Mouse (Mus musculus) megakaryocyte, embryonic 14.5 days (primary cell): Measurements from ENCODE around the gene Olfr862. TPM values are rescaled to one million over a fixed set of nuclear protein-coding genes. Genes with fewer than 3 reads are reported as not detected.

Experiments used
- H3K27me3 ChIP-seq: replicated peaks from 2 replicates; pipeline ENCODE3; 2012; ENCODE audit warnings: inconsistent platforms
- H3K36me3 ChIP-seq: replicated peaks from 2 replicates; pipeline ENCODE3; 2012; ENCODE audit warnings: low read length, inconsistent platforms, mixed read lengths
- H3K4me1 ChIP-seq: 2 replicates; pipeline ENCODE4 v1.6.1; 2012; ENCODE audit warnings: inconsistent platforms
- H3K4me3 ChIP-seq: replicated peaks from 2 replicates; pipeline ENCODE3; 2012; ENCODE audit warnings: moderate library complexity, mild to moderate bottlenecking, inconsistent platforms
- H3K9me3 ChIP-seq: 2 replicates; pipeline ENCODE4 v1.6.1; 2012; ENCODE audit warnings: inconsistent platforms
- FLI1 ChIP-seq: IDR thresholded peaks from 2 replicates; pipeline ENCODE4 v1.6.1; 2012; ENCODE audit warnings: low read length, inconsistent platforms, mixed read lengths
- GATA1 ChIP-seq: IDR thresholded peaks from 3 replicates; pipeline ENCODE4 v1.6.1; 2012; ENCODE audit warnings: mixed read lengths, low read length, inconsistent platforms, borderline replicate concordance
- polyA plus RNA-seq: library from polyadenylated mRNA; stranded (reverse); fragments of >175 nt; gene quantifications from 2 replicates; pipeline ENCODE4 v1.2.3, GENCODE M21; 2012; ENCODE audit warnings: low replicate concordance; ENCODE audit not compliant: insufficient read depth

Gene Olfr862
- not detected in 2 replicates for polyA plus RNA-seq

DNA sequence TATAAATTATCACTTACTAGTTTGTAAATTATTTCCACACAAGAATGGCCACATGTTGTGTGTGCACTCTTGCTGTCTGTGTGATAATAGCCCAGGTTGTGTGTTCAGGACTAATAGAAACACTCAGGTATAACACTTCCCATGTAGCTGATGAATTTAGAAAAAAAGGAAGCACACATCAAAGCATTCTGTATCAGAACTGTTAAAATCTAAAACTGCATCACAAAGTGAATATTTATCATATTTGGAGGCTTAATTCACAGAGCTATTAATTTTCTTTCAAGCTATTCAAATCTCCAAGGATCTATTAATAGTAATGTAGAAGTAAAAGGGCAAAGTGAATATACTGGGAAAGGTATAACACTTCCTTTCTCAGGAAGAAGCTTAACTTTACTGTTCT is at the start of gene Olfr862:
Olfr862 (minus strand) TSS at position 101 of the 400 bp plus-strand sequence.
- Histone ChIP-seq H3K36me3 (no peaks in the 10 kb centered on the region), H3K27me3 (no peaks in the 10 kb centered on the region), H3K4me3 (no peak within 1 kb of the TSS), H3K9me3 (0 out of 2 replicates have a peak, but pooled peaks cover 4% of the 10 kb centered on the region), H3K4me1 (no peaks in the 10 kb centered on the region)
- TF ChIP-seq FLI1 (no peak), GATA1 (no peak)

DNA sequence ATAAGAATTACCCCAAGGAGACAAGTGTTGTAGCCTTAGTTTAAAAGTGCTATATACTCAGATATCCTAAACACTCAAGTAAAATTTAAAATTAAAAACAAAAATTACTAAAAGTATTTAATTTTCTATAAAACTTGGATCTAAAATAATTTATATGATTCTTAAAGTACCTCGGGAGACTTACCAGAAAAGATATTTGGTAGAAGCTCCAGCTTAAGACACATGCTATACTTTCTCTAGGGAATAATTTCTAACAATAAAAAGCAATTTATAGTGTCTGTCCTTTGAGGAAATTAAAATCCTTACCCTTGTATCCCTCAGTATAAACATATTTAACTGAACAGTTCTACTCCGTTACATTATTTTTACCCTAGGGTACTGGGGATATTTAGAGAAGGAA is 28.8 kb upstream of the Olfr862 start, which contains the start of gene Olfr77:
Olfr77 (plus strand) TSS at position 301 of the 400 bp plus-strand sequence.
- no peaks in the 10 kb centered on the region for H3K36me3 ChIP-seq

DNA sequence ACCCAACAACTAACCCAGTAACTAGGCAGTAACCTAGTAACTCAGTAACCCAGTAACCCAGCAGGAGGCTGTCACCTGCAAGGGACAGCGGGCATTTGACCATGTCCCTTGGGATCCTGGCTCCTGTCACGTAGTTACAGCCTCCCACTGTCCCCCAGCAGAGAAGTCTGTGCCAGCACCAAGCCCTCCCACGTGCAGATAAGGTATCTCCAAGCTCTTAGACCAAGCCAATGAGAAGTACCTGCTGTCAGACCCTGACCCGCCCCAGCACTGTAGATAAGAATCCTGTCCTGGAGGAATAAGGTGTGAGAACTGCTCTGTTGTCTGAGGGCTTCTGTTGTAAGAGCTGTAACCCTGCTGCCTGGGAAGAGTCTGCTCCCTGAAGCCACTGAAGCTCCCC is 23.4 kb upstream of the Olfr862 start:
- Histone ChIP-seq H3K4me3 (no peak overlapping the region), H3K4me1 (no peaks in the 10 kb centered on the region), H3K27me3 (no peaks in the 10 kb centered on the region), H3K9me3 (peaks cover 5% of the 10 kb centered on the region), H3K36me3 (no peaks in the 10 kb centered on the region)
- TF ChIP-seq GATA1: no peak
- no peak for TF ChIP-seq FLI1

More for the DNA sequence above, 28.8 kb upstream of the Olfr862 start, which contains the start of gene Olfr77:
- no peaks in the 10 kb centered on the region for H3K4me1 ChIP-seq
- H3K4me3 ChIP-seq: no peak within 1 kb of the TSS
- TF ChIP-seq FLI1: no peak
- no peak for TF ChIP-seq GATA1
- no peaks in the 10 kb centered on the region for H3K27me3 ChIP-seq
- H3K9me3 ChIP-seq: no peaks in the 10 kb centered on the region

DNA sequence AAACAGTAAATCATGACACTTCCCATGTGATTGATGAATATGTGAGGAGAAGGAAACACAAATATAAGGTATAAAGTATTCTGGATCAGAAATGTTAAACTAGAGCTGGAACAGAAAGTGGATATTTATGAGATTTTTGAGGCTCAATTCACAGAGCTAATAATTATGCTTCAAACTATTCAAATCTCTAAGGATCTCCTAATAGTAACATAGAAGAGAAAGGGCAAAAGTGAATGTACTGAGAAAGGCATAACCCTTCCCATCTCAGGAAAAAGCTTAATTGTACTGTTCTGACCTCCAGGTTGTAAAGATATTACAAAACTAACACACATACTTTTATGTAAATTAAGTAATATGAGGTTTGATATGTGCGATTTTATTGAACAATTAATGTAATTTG is 38.2 kb downstream of the Olfr862 start, which contains the start of gene Olfr860:
Olfr860 (minus strand) TSS at position 101 of the 400 bp plus-strand sequence.
- no peaks in the 10 kb centered on the region for H3K27me3 ChIP-seq
- H3K4me1 ChIP-seq: no peaks in the 10 kb centered on the region
- H3K4me3 ChIP-seq: no peak within 1 kb of the TSS
- TF ChIP-seq FLI1 (no peak), GATA1 (no peak)
- H3K9me3 ChIP-seq: no peaks in the 10 kb centered on the region
- H3K36me3 ChIP-seq: no peaks in the 10 kb centered on the region

Other genes starting within 250 kb of the Olfr862 start
- gene Olfr857, start 178.6 kb downstream of the Olfr862 start, polyA plus RNA-seq: not detected in 2 replicates
- not detected in 2 replicates for gene Olfr58, start 107.7 kb downstream of the Olfr862 start, polyA plus RNA-seq
- gene Olfr859, start 83.1 kb downstream of the Olfr862 start, polyA plus RNA-seq: not detected in 2 replicates
- gene Olfr860, start 38.3 kb downstream of the Olfr862 start, polyA plus RNA-seq: not detected in 2 replicates
- 0.03 TPM in 1 of 2 replicates, not detected in the other for gene Olfr77, start 28.9 kb upstream of the Olfr862 start, polyA plus RNA-seq
- gene Olfr866, start 140.0 kb upstream of the Olfr862 start, polyA plus RNA-seq: not detected in 2 replicates
- not detected in 2 replicates for gene Olfr867, start 169.6 kb upstream of the Olfr862 start, polyA plus RNA-seq
- not detected in 2 replicates for gene Olfr868, start 210.6 kb upstream of the Olfr862 start, polyA plus RNA-seq
- not detected in 2 replicates for gene Olfr869, start 241.0 kb upstream of the Olfr862 start, polyA plus RNA-seq